Mouse (Mus musculus) intestine, embryonic 14.5 days (tissue): ENCODE results near the gene Tmem114. TPM values are rescaled to one million over a fixed set of nuclear protein-coding genes. Genes with fewer than 3 reads are reported as not detected.

Experiments
- ATAC-seq: fragments of 200-750 bp; cut with Nextera tagmentation; replicated peaks from 2 replicates; pipeline ENCODE4 v1.8.0; 2017; ENCODE audit warnings: low read depth, moderate number of reproducible peaks, moderate TSS enrichment, moderate library complexity; ENCODE audit not compliant: low FRiP score, low TSS enrichment
- DNase-seq: peaks from one replicate; pipeline ENCODE4 v3.0.0-alpha.2; 2018; ENCODE audit warnings: low spot score
- H3K27ac ChIP-seq: fragments of 300-500 bp; sonication (generic); 2 replicates; pipeline ENCODE4 v1.5.1; 2014; ENCODE audit warnings: low read depth, mild to moderate bottlenecking, control low read depth
- H3K27me3 ChIP-seq: fragments of 300-500 bp; sonication (generic); replicated peaks from 2 replicates; pipeline ENCODE4 v1.6.1; 2014; ENCODE audit warnings: low read length, control low read depth; ENCODE audit not compliant: control insufficient read depth, insufficient read depth
- H3K36me3 ChIP-seq: fragments of 300-500 bp; sonication (generic); 2 replicates; pipeline ENCODE4 v1.6.1; 2014; ENCODE audit warnings: low read length, control low read depth; ENCODE audit not compliant: control insufficient read depth, insufficient read depth
- H3K4me1 ChIP-seq: fragments of 300-500 bp; sonication (generic); replicated peaks from 2 replicates; pipeline ENCODE4 v1.6.1; 2014; ENCODE audit warnings: low read length, control low read depth, mixed read lengths; ENCODE audit not compliant: control insufficient read depth, insufficient read depth
- H3K4me2 ChIP-seq: fragments of 300-500 bp; sonication (generic); 2 replicates; pipeline ENCODE4 v1.6.1; 2014; ENCODE audit warnings: low read length
- H3K4me3 ChIP-seq: fragments of 300-500 bp; sonication (generic); 2 replicates; pipeline ENCODE4 v1.5.1; 2014; ENCODE audit warnings: low read depth, low read length, control low read depth, mixed read lengths
- H3K9ac ChIP-seq: fragments of 300-500 bp; sonication (generic); 2 replicates; pipeline ENCODE4 v1.6.1; 2014; ENCODE audit warnings: mild to moderate bottlenecking, low read length
- H3K9me3 ChIP-seq: fragments of 300-500 bp; sonication (generic); 2 replicates; pipeline ENCODE4 v1.6.1; 2016; ENCODE audit warnings: low read length, control low read depth; ENCODE audit not compliant: control insufficient read depth
- WGBS: fragments of 180-500 bp; shearing (Covaris S2); extraction: QIAGEN DNeasy Blood & Tissue Kit; methylation state at CpG from one replicate; pipeline ENCODE4 v1.1.7; 2014; 5-methylcytosine and 5-hydroxymethylcytosine counted together
- polyA plus RNA-seq: library from polyadenylated mRNA; unstranded; fragments of >200 nt; fragmentation: Nextera tagmentation; extraction: Ambion mirVana; gene quantifications from 2 replicates; pipeline ENCODE4 v1.2.1, GENCODE M21; 2014

Tmem114 gene
- polyA plus RNA-seq, 1 experiment from 2014 or later = 0.12 TPM

GRCm38 (mm10) chr16:8444911-8445310 is 20.0 kb upstream of the Tmem114 start:
- Histone ChIP-seq H3K4me2 (no peak overlapping the region), H3K9ac (no peak overlapping the region), H3K27ac (no peak overlapping the region), H3K27me3 (no peaks in the 10 kb centered on the region), H3K4me3 (no peak overlapping the region), H3K36me3 (no peaks in the 10 kb centered on the region), H3K4me1 (no peaks in the 10 kb centered on the region), H3K9me3 (no peaks in the 10 kb centered on the region)
- WGBS = 83% methylated on average over 7 of the region's 7 CpGs
- DNase-seq (no peak), ATAC-seq (no peak)

- 85% methylated on average over 3 of the region's 3 CpGs for WGBS
- no peak for DNase-seq
- H3K27me3 ChIP-seq = 0 out of 2 replicates have a peak, but pooled peaks cover 1% of the 10 kb centered on the region
These were observed 7.7 kb upstream of the Tmem114 start for GRCm38 (mm10) chr16:8432616-8433015.

GRCm38 (mm10) chr16:8429531-8429930 is 4.6 kb upstream of the Tmem114 start:
- WGBS = 74% methylated on average over 4 of the region's 4 CpGs
- H3K4me3 ChIP-seq = no peak overlapping the region
- H3K36me3 ChIP-seq = no peaks in the 10 kb centered on the region
- H3K27ac ChIP-seq = no peak overlapping the region
- no peak for DNase-seq
- H3K9ac ChIP-seq = no peak overlapping the region
- H3K9me3 ChIP-seq = no peaks in the 10 kb centered on the region
- H3K4me2 ChIP-seq = no peak overlapping the region
- peaks cover 30% of the 10 kb centered on the region for H3K27me3 ChIP-seq
- H3K4me1 ChIP-seq = no peaks in the 10 kb centered on the region
- ATAC-seq = no peak

More at GRCm38 (mm10) chr16:8432616-8433015, 7.7 kb upstream of the Tmem114 start:
- Histone ChIP-seq H3K4me1 (no peaks in the 10 kb centered on the region), H3K4me3 (no peak overlapping the region), H3K27ac (no peak overlapping the region), H3K9me3 (no peaks in the 10 kb centered on the region), H3K9ac (no peak overlapping the region), H3K36me3 (no peaks in the 10 kb centered on the region), H3K4me2 (no peak overlapping the region)
- ATAC-seq = no peak

GRCm38 (mm10) chr16:8425736-8426135 is 800 bp upstream of the Tmem114 start:
- Histone ChIP-seq H3K36me3 (no peaks in the 10 kb centered on the region), H3K9me3 (no peaks in the 10 kb centered on the region), H3K27ac (no peak overlapping the region), H3K4me3 (no peak overlapping the region), H3K9ac (no peak overlapping the region), H3K4me1 (no peaks in the 10 kb centered on the region), H3K27me3 (peaks cover 57% of the 10 kb centered on the region), H3K4me2 (no peak overlapping the region)
- DNase-seq = no peak
- WGBS = 84% methylated on average over 5 of the region's 5 CpGs
- no peak for ATAC-seq

- H3K9ac ChIP-seq = no peak overlapping the region
- peaks cover 57% of the 10 kb centered on the region for H3K27me3 ChIP-seq
- DNase-seq = no peak
These were observed 570 bp downstream of the Tmem114 start for GRCm38 (mm10) chr16:8424161-8424970.

GRCm38 (mm10) chr16:8423626-8424114 is 1.3 kb downstream of the Tmem114 start:
- no peak overlapping the region for H3K4me2 ChIP-seq
- ATAC-seq (no peak), DNase-seq (peak; percentile 44)
- no peaks in the 10 kb centered on the region for H3K4me1 ChIP-seq
- H3K9ac ChIP-seq = no peak overlapping the region
- no peaks in the 10 kb centered on the region for H3K9me3 ChIP-seq
- WGBS = 36% methylated on average over 7 of the region's 7 CpGs
- H3K4me3 ChIP-seq = no peak overlapping the region
- peaks cover 57% of the 10 kb centered on the region for H3K27me3 ChIP-seq
- no peaks in the 10 kb centered on the region for H3K36me3 ChIP-seq
- no peak overlapping the region for H3K27ac ChIP-seq

More at GRCm38 (mm10) chr16:8424161-8424970, 570 bp downstream of the Tmem114 start:
- H3K36me3 ChIP-seq = no peaks in the 10 kb centered on the region
- no peaks in the 10 kb centered on the region for H3K9me3 ChIP-seq
- H3K4me3 ChIP-seq = peak overlapping the region; percentile 21
- H3K27ac ChIP-seq = no peak overlapping the region
- 3% methylated on average over 42 of the region's 43 CpGs for WGBS
- H3K4me2 ChIP-seq = peak overlapping the region; percentile 46
- no peak for ATAC-seq
- no peaks in the 10 kb centered on the region for H3K4me1 ChIP-seq

GRCm38 (mm10) chr16:8420842-8421241 is 4.1 kb downstream of the Tmem114 start:
- Histone ChIP-seq H3K27ac (no peak overlapping the region), H3K9me3 (no peaks in the 10 kb centered on the region), H3K4me1 (no peaks in the 10 kb centered on the region), H3K27me3 (peaks cover 40% of the 10 kb centered on the region), H3K36me3 (no peaks in the 10 kb centered on the region), H3K9ac (no peak overlapping the region), H3K4me2 (no peak overlapping the region), H3K4me3 (no peak overlapping the region)
- ATAC-seq = no peak
- 85% methylated on average over 4 of the region's 4 CpGs for WGBS
- no peak for DNase-seq

GRCm38 (mm10) chr16:8420381-8420780 is 4.6 kb downstream of the Tmem114 start:
- 66% methylated on average over 10 of the region's 10 CpGs for WGBS
- Histone ChIP-seq H3K4me2 (no peak overlapping the region), H3K36me3 (no peaks in the 10 kb centered on the region), H3K4me1 (no peaks in the 10 kb centered on the region), H3K27ac (no peak overlapping the region), H3K27me3 (peaks cover 35% of the 10 kb centered on the region), H3K9me3 (no peaks in the 10 kb centered on the region), H3K9ac (no peak overlapping the region), H3K4me3 (no peak overlapping the region)
- ATAC-seq (no peak), DNase-seq (no peak)

- WGBS = 92% methylated on average over 8 of the region's 8 CpGs
- DNase-seq = no peak
- no peak overlapping the region for H3K27ac ChIP-seq
- no peaks in the 10 kb centered on the region for H3K4me1 ChIP-seq
- H3K9me3 ChIP-seq = no peaks in the 10 kb centered on the region
- no peak overlapping the region for H3K4me2 ChIP-seq
- H3K9ac ChIP-seq = no peak overlapping the region
- no peaks in the 10 kb centered on the region for H3K36me3 ChIP-seq
- peaks cover 28% of the 10 kb centered on the region for H3K27me3 ChIP-seq
- no peak for ATAC-seq
- H3K4me3 ChIP-seq = no peak overlapping the region
These were observed 5.3 kb downstream of the Tmem114 start for GRCm38 (mm10) chr16:8419666-8420065.
